9 mouse cellular contexts compared by ENCODE assay signal in genomic region chr14:34458880-34459279, GRCm38 (mm10). TPM values are rescaled to one million over a fixed set of nuclear protein-coding genes. Genes with fewer than 3 reads are reported as not detected.
DNase-seq lines count a peak whose midpoint lies in the region; ATAC-seq and TF ChIP-seq lines count a peak whose summit lies in the region.
"Had no signal": no experiment of that assay in that cellular context is flagged by ENCODE, and none has a peak within 500 bp of the region (broad histone marks: within the 10 kb centered on the region; RNA-seq: fewer than 3 reads in every experiment).

No protein-coding gene starts in this region.

- no peak for ATAC-seq in liver, embryonic 14.5 days (ENCODE audit: insufficient read depth)
- no peak for ATAC-seq in liver, embryonic 12.5 days
- ATAC-seq in kidney, embryonic 16.5 days (ENCODE audit: low FRiP score, low TSS enrichment) = 0 out of 2 replicates have a peak, but pooled peaks have one; percentile 54
- ATAC-seq in midbrain, embryonic 13.5 days = peak; percentile 69

- DNase-seq in liver, embryonic 14.5 days (ENCODE audit: low read depth in 3 of 3, low spot score in 3 of 3) = no peak
- peak; percentile 91 for DNase-seq in brain, adult 2 months (ENCODE audit: low read depth, low spot score)
- peak; percentile 64 for DNase-seq in embryo, embryonic 11 days
- no peak for DNase-seq in spleen, postnatal 14 days (ENCODE audit: low spot score in 2 of 2)
- DNase-seq in gastrocnemius, postnatal 4 days (ENCODE audit: low spot score in 2 of 2) = no peak

- H3K9me3 ChIP-seq in liver, embryonic 14.5 days (ENCODE audit: control insufficient read depth, low read length) = no peaks in the 10 kb centered on the region
- H3K9me3 ChIP-seq in liver, embryonic 12.5 days (replicated peaks) = no peaks in the 10 kb centered on the region
- no peaks in the 10 kb centered on the region for H3K9me3 ChIP-seq in kidney, embryonic 16.5 days (ENCODE audit: low read length)
- H3K9me3 ChIP-seq in midbrain, embryonic 13.5 days = no peaks in the 10 kb centered on the region

- no peak overlapping the region for H3K9ac ChIP-seq in liver, embryonic 14.5 days (replicated peaks)
- H3K9ac ChIP-seq in liver, embryonic 12.5 days = no peak overlapping the region
- H3K9ac ChIP-seq in kidney, embryonic 16.5 days (replicated peaks; ENCODE audit: low read length) = no peak overlapping the region
- no peak overlapping the region for H3K9ac ChIP-seq in midbrain, embryonic 13.5 days (replicated peaks)

- TF ChIP-seq EP300 in liver, embryonic 14.5 days (IDR thresholded peaks at IDR 0.05; ENCODE audit: low read depth) = no peak

- 41% methylated on average over 1 of the region's 1 CpGs for WGBS in liver, embryonic 14.5 days (ENCODE audit: insufficient replicate concordance)
- 56% methylated on average over 1 of the region's 1 CpGs for WGBS in liver, embryonic 12.5 days (ENCODE audit: insufficient replicate concordance)
- WGBS in kidney, embryonic 16.5 days = 73% methylated on average over 1 of the region's 1 CpGs
- WGBS in midbrain, embryonic 13.5 days = 73% methylated on average over 1 of the region's 1 CpGs

- peak; percentile 41; the same call in 1 of the 2 replicates for TF ChIP-seq CTCF in liver, embryonic 14.5 days (IDR thresholded peaks at IDR 0.05; ENCODE audit: low read depth)

- H3K4me1 ChIP-seq in liver, embryonic 14.5 days (replicated peaks; ENCODE audit: control insufficient read depth in 2 of 2, insufficient read depth in 2 of 2, low read length in 1 of 2) = no peaks in the 10 kb centered on the region
- H3K4me1 ChIP-seq in liver, embryonic 12.5 days = no peaks in the 10 kb centered on the region; the same call in 1 of the 2 replicates
- H3K4me1 ChIP-seq in kidney, embryonic 16.5 days (ENCODE audit: insufficient read depth, low read length) = peaks cover 8% of the 10 kb centered on the region; the same call in 1 of the 2 replicates
- H3K4me1 ChIP-seq in midbrain, embryonic 13.5 days (replicated peaks) = peaks cover 13% of the 10 kb centered on the region

- no peak overlapping the region for H3K27ac ChIP-seq in liver, embryonic 14.5 days
- H3K27ac ChIP-seq in liver, embryonic 12.5 days = no peak overlapping the region
- no peak overlapping the region for H3K27ac ChIP-seq in kidney, embryonic 16.5 days (ENCODE audit: low read length)
- no peak overlapping the region for H3K27ac ChIP-seq in midbrain, embryonic 13.5 days

- H3K4me2 ChIP-seq in liver, embryonic 14.5 days (ENCODE audit: low read depth) = no peak overlapping the region
- no peak overlapping the region for H3K4me2 ChIP-seq in liver, embryonic 12.5 days
- no peak overlapping the region for H3K4me2 ChIP-seq in kidney, embryonic 16.5 days (replicated peaks; ENCODE audit: low read depth, low read length)
- no peak overlapping the region for H3K4me2 ChIP-seq in midbrain, embryonic 13.5 days (replicated peaks)

- no peaks in the 10 kb centered on the region for H3K36me3 ChIP-seq in liver, embryonic 14.5 days (replicated peaks; ENCODE audit: control insufficient read depth, insufficient read depth, low read depth)
- H3K36me3 ChIP-seq in liver, embryonic 12.5 days = 0 out of 2 replicates have a peak, but pooled peaks cover 3% of the 10 kb centered on the region
- 0 out of 2 replicates have a peak, but pooled peaks cover 3% of the 10 kb centered on the region for H3K36me3 ChIP-seq in kidney, embryonic 16.5 days (ENCODE audit: insufficient read depth, low read length)
- 0 out of 2 replicates have a peak, but pooled peaks cover 4% of the 10 kb centered on the region for H3K36me3 ChIP-seq in midbrain, embryonic 13.5 days

- H3K27me3 ChIP-seq in liver, embryonic 14.5 days (ENCODE audit: control insufficient read depth, insufficient read depth, low read length) = no peaks in the 10 kb centered on the region
- no peaks in the 10 kb centered on the region for H3K27me3 ChIP-seq in liver, embryonic 12.5 days (replicated peaks)
- H3K27me3 ChIP-seq in kidney, embryonic 16.5 days (ENCODE audit: insufficient read depth, low read length) = no peaks in the 10 kb centered on the region
- no peaks in the 10 kb centered on the region for H3K27me3 ChIP-seq in midbrain, embryonic 13.5 days

- no peak overlapping the region for H3K4me3 ChIP-seq in liver, embryonic 14.5 days (ENCODE audit: insufficient read depth in 1 of 2, low read depth in 2 of 2, low read length in 2 of 2)
- H3K4me3 ChIP-seq in liver, embryonic 12.5 days = no peak overlapping the region
- no peak overlapping the region for H3K4me3 ChIP-seq in kidney, embryonic 16.5 days (ENCODE audit: low read length)
- no peak overlapping the region for H3K4me3 ChIP-seq in midbrain, embryonic 13.5 days (replicated peaks)
- H3K4me3 ChIP-seq: erythroblast, embryonic 14.5 days had no signal

RNA-seq across cellular contexts. Expression of gene Bmpr1a, which starts 44.3 kb away (rescaled TPM):
- polyA plus RNA-seq in liver, embryonic 14.5 days (2012; rRNA removed) = 1.9 and 2.8 TPM in 2 replicates
- polyA plus RNA-seq in liver, embryonic 14.5 days (2014; fragmentation: Nextera tagmentation; extraction: Ambion mirVana) = 3.2 and 3.9 TPM in 2 replicates
- 8.6 and 8.8 TPM in 2 replicates for polyA plus RNA-seq in liver, embryonic 12.5 days (2016; fragmentation: Nextera tagmentation; extraction: Ambion mirVana)
- 24.9 and 38.5 TPM in 2 replicates for polyA plus RNA-seq in kidney, embryonic 16.5 days (2015; fragmentation: Nextera tagmentation; extraction: Ambion mirVana)
- polyA plus RNA-seq in midbrain, embryonic 13.5 days (2015; fragmentation: Nextera tagmentation; extraction: Ambion mirVana) = 18.1 and 21.4 TPM in 2 replicates
- 100 to 1,000 TPM in 1 of 2 experiments, 10 to 100 TPM in 1; 99.6 to 112 TPM for total RNA-seq in gastrocnemius, postnatal 4 days (2021)
- polyA plus RNA-seq: erythroblast, embryonic 14.5 days had no signal

Comparison
In these comparisons a context has a peak if more than half of its experiments do, and no peak if none do; other contexts are left out.
1. ATAC-seq: peak in kidney, embryonic 16.5 days (single experiment) and midbrain, embryonic 13.5 days (single experiment); none in liver, embryonic 14.5 days (single experiment) and liver, embryonic 12.5 days (single experiment).
2. DNase-seq: peak in brain, adult 2 months (single experiment) and embryo, embryonic 11 days (single experiment); none in liver, embryonic 14.5 days (0 of 3), spleen, postnatal 14 days (0 of 2) and gastrocnemius, postnatal 4 days (0 of 2).